ENCODE assay signal across 8 mouse cellular contexts in genomic region chr16:64884420-64884838, GRCm38 (mm10). TPM values are rescaled to one million over a fixed set of nuclear protein-coding genes. Genes with fewer than 3 reads are reported as not detected.
A peak's percentile ranks its signal among the peaks of the same experiment; 100 is the strongest.
DNase-seq lines count a peak whose midpoint lies in the region; ATAC-seq and TF ChIP-seq lines count a peak whose summit lies in the region.
"Had no signal": no experiment of that assay in that cellular context is flagged by ENCODE, and none has a peak within 500 bp of the region (broad histone marks: within the 10 kb centered on the region; RNA-seq: fewer than 3 reads in every experiment).

No protein-coding gene starts in this region.

- H3K27ac ChIP-seq in kidney, postnatal 0 days = no peak overlapping the region
- H3K27ac ChIP-seq in macrophage = 0 out of 2 replicates have a peak overlapping the region, but pooled peaks have one; percentile 21
- no peak overlapping the region for H3K27ac ChIP-seq in forebrain, embryonic 15.5 days (replicated peaks)
- H3K27ac ChIP-seq: liver, embryonic 14.5 days had no signal

- DNase-seq in kidney, postnatal 0 days (ENCODE audit: low spot score) = peak; percentile 66
- DNase-seq in kidney, adult 18-20 months = no peak
- DNase-seq in G1E (ENCODE audit: low spot score) = no peak
- DNase-seq in adrenal gland, adult 2 months = peak; percentile 89
- no peak for DNase-seq in frontal cortex, adult 2 months (ENCODE audit: extremely low spot score in 1 of 2, low spot score in 1 of 2)

- no peaks in the 10 kb centered on the region for H3K27me3 ChIP-seq in kidney, postnatal 0 days (ENCODE audit: insufficient read depth, low read length)
- H3K27me3 ChIP-seq in G1E (ENCODE audit: insufficient read depth, low read length) = no peaks in the 10 kb centered on the region
- H3K27me3 ChIP-seq in forebrain, embryonic 15.5 days = no peaks in the 10 kb centered on the region

- no peak overlapping the region for H3K9ac ChIP-seq in kidney, postnatal 0 days (ENCODE audit: low read depth, low read length)
- no peak overlapping the region for H3K9ac ChIP-seq in forebrain, embryonic 15.5 days (replicated peaks)
- H3K9ac ChIP-seq: liver, embryonic 14.5 days had no signal

- H3K4me3 ChIP-seq in kidney, postnatal 0 days (replicated peaks; ENCODE audit: low read depth, low read length) = no peak overlapping the region
- H3K4me3 ChIP-seq in G1E (ENCODE audit: low read depth, low read length) (no peak overlapping the region), macrophage (ENCODE audit: inconsistent target) (no peak overlapping the region)
- H3K4me3 ChIP-seq in forebrain, embryonic 15.5 days = no peak overlapping the region

- no peaks in the 10 kb centered on the region for H3K36me3 ChIP-seq in kidney, postnatal 0 days (ENCODE audit: insufficient read depth, low read length)
- H3K36me3 ChIP-seq in G1E (replicated peaks) (no peaks in the 10 kb centered on the region), macrophage (ENCODE audit: inconsistent target) (no peaks in the 10 kb centered on the region)
- no peaks in the 10 kb centered on the region for H3K36me3 ChIP-seq in forebrain, embryonic 15.5 days

- H3K4me1 ChIP-seq in kidney, postnatal 0 days (replicated peaks; ENCODE audit: insufficient read depth, low read length) = 0 out of 2 replicates have a peak, but pooled peaks cover 3% of the 10 kb centered on the region
- peaks cover 9% of the 10 kb centered on the region for H3K4me1 ChIP-seq in G1E (ENCODE audit: insufficient read depth, low read depth, low read length)
- no peaks in the 10 kb centered on the region for H3K4me1 ChIP-seq in forebrain, embryonic 15.5 days

- TF ChIP-seq CTCF in kidney, postnatal 0 days (IDR thresholded peaks at IDR 0.05; ENCODE audit: low read depth) = no peak
- TF ChIP-seq CTCF in G1E (IDR thresholded peaks at IDR 0.05; ENCODE audit: low read depth, low read length) = no peak

- ATAC-seq in kidney, postnatal 0 days (replicated peaks; ENCODE audit: low FRiP score, low read depth) = peak; percentile 46; the same call in 1 of the 2 replicates
- 0 out of 2 replicates have a peak, but pooled peaks have one; percentile 8 for ATAC-seq in G1E (ENCODE audit: extremely low read depth, insufficient number of reproducible peaks, low FRiP score, poor library complexity, severe bottlenecking)
- ATAC-seq in forebrain, embryonic 15.5 days (replicated peaks) = no peak

- H3K79me2 ChIP-seq in macrophage (ENCODE audit: inconsistent target) = no peaks in the 10 kb centered on the region

- no peak overlapping the region for H3K4me2 ChIP-seq in kidney, postnatal 0 days (ENCODE audit: low read length)
- no peak overlapping the region for H3K4me2 ChIP-seq in forebrain, embryonic 15.5 days (replicated peaks)

- 3% methylated on average over 3 of the region's 3 CpGs for WGBS in kidney, postnatal 0 days
- WGBS in macrophage (ENCODE audit: missing documents) = 12% methylated on average over 3 of the region's 3 CpGs
- WGBS in forebrain, embryonic 15.5 days = 28% methylated on average over 3 of the region's 3 CpGs

- no peaks in the 10 kb centered on the region for H3K9me3 ChIP-seq in kidney, postnatal 0 days (replicated peaks; ENCODE audit: low read length)
- peaks cover 7% of the 10 kb centered on the region for H3K9me3 ChIP-seq in G1E (replicated peaks)
- no peaks in the 10 kb centered on the region for H3K9me3 ChIP-seq in forebrain, embryonic 15.5 days

RNA-seq across cellular contexts. Expression of gene Cggbp1, which starts 32.6 kb away (rescaled TPM):
- polyA plus RNA-seq in kidney, postnatal 0 days (2015; fragmentation: Nextera tagmentation; extraction: Ambion mirVana) = 64.2 and 66.4 TPM in 2 replicates
- 150 and 152 TPM in 2 replicates for total RNA-seq in G1E (2014; fragmentation: Nextera tagmentation)
- total RNA-seq in G1E (2017) = 70.0 and 76.4 TPM in 2 replicates
- polyA plus RNA-seq in G1E (2012) = 34.8 and 37.2 TPM in 2 replicates
- 100 to 1,000 TPM; 122 to 174 TPM for total RNA-seq in adrenal gland, adult 2 months (2021)
- polyA plus RNA-seq in adrenal gland, adult 2 months (2012; rRNA removed) = 4.8 and 6.4 TPM in 2 replicates
- total RNA-seq in macrophage (2018; cell fraction: chromatin; rRNA removed) = 10 to 100 TPM; 22.0 to 86.7 (median 48.8) TPM
- 100 to 1,000 TPM in 3 of 26 experiments, 10 to 100 TPM in 23; 74.1 to 135 (median 85.7) TPM for total RNA-seq in macrophage (2018; cell fraction: cytosol; rRNA removed)
- 100 to 1,000 TPM in 6 of 26 experiments, 10 to 100 TPM in 20; 35.3 to 150 (median 86.8) TPM for total RNA-seq in macrophage (2018; cell fraction: nucleus; rRNA removed)
- 51.1 to 59.0 TPM (median 55.2 TPM) in 3 replicates for polyA plus RNA-seq in macrophage (2018)
- polyA plus RNA-seq in frontal cortex, adult 2 months (2012; rRNA removed) = 37.8 and 41.4 TPM in 2 replicates
- polyA plus RNA-seq in forebrain, embryonic 15.5 days (2015; fragmentation: Nextera tagmentation; extraction: Ambion mirVana) = 78.9 and 84.0 TPM in 2 replicates

RNA-seq across cellular contexts. Expression of gene Zfp654, which starts 33.0 kb away (rescaled TPM):
- polyA plus RNA-seq in kidney, postnatal 0 days (2015; fragmentation: Nextera tagmentation; extraction: Ambion mirVana) = 5.1 TPM in 2 replicates
- total RNA-seq in G1E (2014; fragmentation: Nextera tagmentation) (64.0 and 73.3 TPM in 2 replicates), G1E (2017) (29.0 and 30.6 TPM in 2 replicates)
- polyA plus RNA-seq in G1E (2012) (1.9 and 2.0 TPM in 2 replicates), macrophage (2018) (6.0 to 6.8 TPM (median 6.4 TPM) in 3 replicates)
- total RNA-seq in adrenal gland, adult 2 months (2021) = 10 to 100 TPM; 19.0 to 19.1 TPM
- 0.48 and 0.65 TPM in 2 replicates for polyA plus RNA-seq in adrenal gland, adult 2 months (2012; rRNA removed)
- total RNA-seq in macrophage (2018; cell fraction: chromatin; rRNA removed) = 10 to 100 TPM in 24 of 26 experiments, 1 to 10 TPM in 2; 7.9 to 22.8 (median 17.0) TPM
- total RNA-seq in macrophage (2018; cell fraction: cytosol; rRNA removed) = 10 to 100 TPM in 1 of 26 experiments, 1 to 10 TPM in 25; 5.6 to 10.6 (median 7.7) TPM
- 10 to 100 TPM in 23 of 26 experiments, 1 to 10 TPM in 3; 8.6 to 25.0 (median 15.6) TPM for total RNA-seq in macrophage (2018; cell fraction: nucleus; rRNA removed)
- 9.2 and 11.3 TPM in 2 replicates for polyA plus RNA-seq in frontal cortex, adult 2 months (2012; rRNA removed)
- polyA plus RNA-seq in forebrain, embryonic 15.5 days (2015; fragmentation: Nextera tagmentation; extraction: Ambion mirVana) = 6.4 and 7.1 TPM in 2 replicates

Comparison
In these comparisons a context has a peak if more than half of its experiments do, and no peak if none do; other contexts are left out.
1. DNase-seq: peak in kidney, postnatal 0 days (single experiment) and adrenal gland, adult 2 months (single experiment); none in kidney, adult 18-20 months (single experiment), G1E (single experiment) and frontal cortex, adult 2 months (0 of 2).